Mouse (Mus musculus) kidney, postnatal 10 days (tissue): ENCODE measurements at regions not wholly inside any gene's neighbourhood (a gene's known extent, or its start where the extent isn't known, plus 50 kb on each side); places are given as distances from the start of the nearest gene placed in this dataset.

Source experiments
- DNase-seq: peaks from one replicate; pipeline ENCODE4 v3.0.0; 2021; ENCODE audit warnings: mixed read lengths

DNA sequence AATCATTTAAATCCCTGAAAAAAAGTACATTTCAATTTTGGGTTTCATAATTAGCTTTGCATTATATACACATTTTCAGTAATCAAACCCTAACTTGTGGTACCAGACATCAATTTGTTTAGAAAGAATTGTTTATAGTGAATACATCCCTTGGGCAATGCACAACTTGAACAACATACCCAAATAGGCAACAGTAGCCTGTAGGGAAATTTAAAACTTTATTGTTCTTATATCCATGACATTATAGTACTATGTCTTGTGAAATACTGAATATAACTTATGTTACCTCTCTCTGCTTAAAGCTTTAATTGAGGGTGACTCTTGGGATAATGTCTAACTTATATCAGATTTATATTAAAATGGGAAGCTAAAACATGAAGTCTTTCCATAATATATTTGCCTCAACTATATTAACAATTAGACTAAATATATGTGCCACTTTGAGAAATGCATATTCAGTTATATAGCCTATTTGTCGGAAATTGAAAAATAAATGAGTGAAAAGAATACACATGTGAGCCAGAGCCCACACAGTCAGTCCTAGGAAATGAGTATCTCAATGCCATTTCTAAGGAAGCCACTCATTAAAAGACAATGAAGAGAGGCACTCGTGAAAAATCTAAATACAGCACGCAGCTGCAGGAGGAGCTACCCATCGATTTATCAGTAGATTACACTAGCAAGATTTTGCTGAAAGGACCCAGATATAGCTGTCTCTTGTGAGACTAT, 458.1 kb upstream of the Slitrk6 start:
- no peak for DNase-seq

DNA sequence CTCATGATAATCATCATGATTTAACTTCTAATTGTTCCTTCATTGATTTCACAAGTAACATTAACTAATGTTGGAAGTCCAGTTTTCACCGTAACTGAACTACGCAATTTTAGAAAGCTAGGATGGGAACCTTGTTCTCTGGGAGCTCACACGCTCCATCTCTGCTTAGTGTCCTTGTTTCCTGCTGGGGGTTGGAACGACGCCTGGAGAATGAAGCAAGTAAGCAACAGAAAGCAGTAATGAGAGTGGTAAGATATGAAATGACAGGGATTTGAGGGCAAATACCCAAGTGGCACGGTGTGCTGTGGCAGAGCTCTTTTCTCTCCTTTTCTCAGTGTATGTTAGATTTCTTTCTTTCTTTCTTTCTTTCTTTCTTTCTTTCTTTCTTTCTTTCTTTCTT, 448.0 kb upstream of the Slitrk5 start:
- DNase-seq, result no peak

DNA sequence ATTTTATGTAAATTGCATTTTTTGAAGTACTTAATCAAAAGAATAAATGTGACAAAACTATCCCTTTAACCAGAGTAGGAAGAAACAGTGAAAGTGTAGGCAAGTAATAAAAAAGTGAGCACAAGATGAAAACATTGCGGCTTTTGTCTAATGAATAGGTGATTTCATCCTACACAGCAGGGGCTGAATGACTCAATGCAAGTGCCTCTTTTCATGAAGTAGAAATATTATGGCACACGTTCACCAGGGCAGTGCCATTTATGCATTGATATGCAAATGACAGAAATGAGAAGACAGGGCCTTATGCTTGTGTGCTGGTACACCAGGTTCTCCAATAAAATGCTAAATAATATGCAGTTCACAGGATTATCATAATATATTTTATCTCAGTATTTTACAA, 435.8 kb upstream of the Slitrk5 start:
- no peak for DNase-seq

DNA sequence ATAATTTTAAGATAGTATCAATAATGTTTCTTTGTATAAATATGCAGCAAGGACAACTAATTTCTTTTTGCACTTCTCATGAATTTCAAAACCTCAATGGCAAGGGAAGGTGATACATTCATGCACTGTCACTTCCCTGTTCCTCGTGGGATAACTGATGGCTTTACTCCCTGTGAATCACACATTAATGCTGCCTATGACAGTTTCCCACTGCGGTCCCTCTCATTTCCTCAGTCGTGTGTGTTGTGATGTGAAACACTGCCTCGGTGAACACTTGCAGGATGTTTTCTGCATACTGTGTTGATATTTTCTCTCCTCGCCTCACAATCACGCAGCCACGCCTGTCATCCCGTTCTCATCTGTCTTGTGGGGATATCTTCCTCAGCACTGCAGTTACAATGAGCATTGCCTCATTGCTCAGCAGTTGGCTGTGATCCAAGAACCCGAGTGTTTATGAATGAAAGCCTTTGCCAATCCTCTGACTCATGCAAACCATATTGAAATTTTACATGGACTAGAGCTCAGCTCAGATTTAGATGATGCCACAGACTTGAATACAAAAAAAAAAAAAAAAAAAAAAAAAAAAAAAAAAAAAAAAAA, 425.4 kb upstream of the Slitrk5 start:
- DNase-seq, result peak; percentile 5

DNA sequence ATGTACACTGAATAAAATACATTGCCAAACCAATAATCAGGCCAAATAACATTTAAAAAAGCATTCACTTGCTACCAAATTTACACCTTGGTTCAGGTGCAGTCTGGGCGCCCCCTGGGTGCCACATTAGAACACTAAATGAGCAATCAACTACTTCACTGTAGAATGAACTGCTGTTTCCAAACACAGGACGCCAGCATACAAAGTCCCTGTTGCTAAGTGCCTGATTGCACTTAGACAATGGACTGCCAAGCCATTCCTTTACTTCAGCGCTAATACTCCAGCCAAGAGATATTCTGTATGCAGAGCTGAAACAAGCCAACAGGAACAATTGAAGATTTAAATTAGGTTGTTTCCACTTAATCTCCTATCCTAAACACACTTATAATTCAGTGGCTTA, 421.7 kb upstream of the Slitrk5 start:
- DNase-seq, result no peak

DNA sequence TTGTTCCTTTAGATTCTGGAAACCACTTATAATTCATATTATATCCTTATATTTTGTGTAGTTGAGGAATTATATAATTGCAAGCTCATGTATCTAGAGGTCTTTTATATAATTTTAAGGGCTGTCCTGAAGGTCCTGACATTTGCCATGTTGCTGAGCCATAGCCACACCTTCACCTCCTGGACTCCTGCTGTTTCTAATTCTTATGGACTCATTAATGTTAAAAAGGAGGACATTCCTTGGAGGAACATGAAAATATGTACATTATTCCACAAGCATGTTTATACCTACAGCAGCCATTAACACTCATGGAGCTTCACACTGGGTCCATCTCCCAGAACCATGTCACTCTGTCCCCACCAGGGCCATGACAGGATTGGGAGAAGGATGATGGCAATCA, 413.2 kb upstream of the Slitrk5 start:
- no peak for DNase-seq

DNA sequence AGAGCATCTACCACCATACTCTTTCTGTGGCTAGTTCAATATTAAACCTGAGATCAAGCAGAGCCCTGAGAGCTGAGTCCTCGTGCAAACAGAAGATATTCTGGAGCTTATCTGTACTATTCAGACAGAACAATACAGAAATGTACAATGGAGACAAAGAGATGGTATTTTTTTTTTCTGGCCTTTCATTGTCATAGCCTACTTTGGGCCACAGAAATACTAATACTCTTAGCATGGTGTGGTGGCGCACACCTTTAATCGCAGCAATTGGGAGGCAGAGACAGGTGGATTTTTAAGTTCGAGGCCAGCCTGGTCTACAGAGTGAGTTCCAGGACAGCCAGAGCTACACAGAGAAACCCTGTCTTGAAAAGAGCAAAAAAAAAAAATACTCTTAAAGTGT, 404.7 kb upstream of the Slitrk5 start:
- no peak for DNase-seq

DNA sequence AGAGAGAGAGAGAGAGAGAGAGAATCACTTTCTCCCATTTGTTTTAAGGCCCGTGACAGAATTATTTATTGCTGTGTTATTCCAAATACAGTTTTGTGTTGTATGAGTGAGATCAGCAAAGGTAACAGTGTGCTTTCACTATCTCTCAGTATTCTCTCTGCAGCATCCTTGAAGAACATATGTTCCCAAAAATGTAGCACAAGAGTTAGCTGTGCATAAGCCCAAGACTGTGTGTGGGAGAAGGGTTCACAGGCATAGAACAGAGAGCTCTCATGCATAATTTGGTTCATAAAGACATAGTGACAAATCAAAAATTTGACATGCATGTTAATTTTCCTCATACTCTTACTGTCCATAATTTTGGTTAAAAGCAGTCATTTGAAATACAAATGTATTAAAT, 393.5 kb upstream of the Slitrk5 start:
- no peak for DNase-seq

DNA sequence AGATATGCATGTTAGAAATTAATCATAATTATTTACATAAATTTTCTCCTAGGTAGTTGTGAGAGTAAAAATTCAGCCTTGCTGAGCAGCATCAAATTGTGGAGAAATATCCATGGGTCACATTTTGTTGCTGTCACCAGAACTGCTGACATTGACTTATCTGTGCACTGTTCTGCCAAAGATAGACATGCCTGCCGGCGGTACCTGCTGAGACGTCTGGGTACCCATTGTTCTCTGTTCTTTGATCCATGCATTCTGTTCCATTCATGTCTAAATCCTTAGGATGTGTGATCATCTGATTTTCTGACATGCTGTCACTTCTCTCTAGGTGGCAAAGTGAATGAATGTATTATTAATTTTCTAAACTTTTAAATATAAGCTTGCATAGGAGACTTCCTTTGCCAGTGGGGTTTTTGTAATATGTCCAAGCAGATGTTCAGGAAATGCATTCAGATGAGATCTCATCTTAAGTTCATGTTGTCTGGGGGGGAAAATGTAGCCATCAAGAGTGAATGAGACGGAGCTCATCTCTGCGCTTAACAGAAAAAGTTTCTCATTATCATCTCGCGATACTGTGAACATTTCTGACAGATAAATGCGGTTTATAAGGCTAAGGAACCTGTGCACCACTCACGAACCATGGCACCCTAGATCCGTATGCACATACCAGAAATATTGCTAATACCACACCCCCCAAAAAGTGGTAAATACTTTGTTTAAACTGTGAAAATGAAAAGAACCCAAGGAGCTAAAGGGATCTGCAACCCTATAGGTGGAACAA, 391.0 kb upstream of the Slitrk5 start:
- DNase-seq, result no peak

DNA sequence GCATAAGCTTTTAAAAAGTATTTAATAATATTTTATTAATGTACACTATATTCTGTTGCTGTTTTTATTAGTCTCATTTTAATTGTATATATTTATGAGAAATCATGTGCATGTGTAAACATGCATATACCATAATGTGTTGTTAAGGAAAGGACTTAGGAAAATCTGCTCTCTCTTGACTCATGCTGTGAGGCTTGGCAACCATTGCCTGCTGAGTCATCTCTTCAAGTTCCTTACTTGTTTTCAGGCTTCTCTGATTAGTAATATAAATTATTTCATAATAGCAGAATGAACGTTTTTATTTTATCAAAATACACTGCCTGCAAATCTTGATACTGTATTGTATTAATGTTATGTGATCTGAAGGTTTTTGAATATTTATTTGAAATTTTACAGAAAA, 388.9 kb upstream of the Slitrk5 start:
- DNase-seq, result no peak

DNA sequence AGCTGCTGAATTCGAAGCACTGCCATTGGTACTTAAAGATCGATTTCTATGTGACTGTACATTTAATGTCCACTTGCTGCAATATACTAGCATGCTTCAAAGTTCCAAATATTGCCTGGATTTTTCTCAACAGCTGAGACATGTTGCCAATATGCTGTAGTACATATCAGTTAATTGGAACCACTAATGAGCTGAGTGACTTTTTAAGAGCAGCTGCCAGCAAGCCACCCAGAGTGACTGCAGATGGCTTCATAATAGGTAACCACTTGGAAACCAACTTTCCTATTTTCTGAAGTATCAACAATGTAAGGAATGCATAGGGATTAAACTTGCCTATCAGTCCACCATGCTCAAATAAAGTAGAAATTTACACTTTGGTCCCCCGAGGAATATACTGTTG, 379.4 kb upstream of the Slitrk5 start:
- no peak for DNase-seq

DNA sequence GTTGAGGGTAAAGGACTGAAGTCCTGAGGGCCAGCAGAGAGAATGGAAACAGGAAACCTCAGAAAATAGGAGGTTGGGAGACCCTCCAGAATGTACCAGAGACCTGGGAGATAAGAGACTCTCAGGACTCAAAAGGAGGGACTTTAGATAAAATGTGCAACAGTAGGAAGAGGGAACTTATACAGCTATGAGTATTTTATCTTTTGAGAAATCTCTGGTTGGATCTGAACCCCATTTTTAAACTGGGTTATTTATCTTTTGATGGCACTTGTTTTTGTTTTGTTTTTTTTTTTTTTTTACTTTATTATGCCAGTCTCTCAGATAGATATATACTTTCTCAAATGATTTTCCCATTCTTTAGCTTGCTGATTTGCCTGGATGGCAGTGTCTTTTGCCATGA, 377.1 kb upstream of the Slitrk5 start:
- no peak for DNase-seq

DNA sequence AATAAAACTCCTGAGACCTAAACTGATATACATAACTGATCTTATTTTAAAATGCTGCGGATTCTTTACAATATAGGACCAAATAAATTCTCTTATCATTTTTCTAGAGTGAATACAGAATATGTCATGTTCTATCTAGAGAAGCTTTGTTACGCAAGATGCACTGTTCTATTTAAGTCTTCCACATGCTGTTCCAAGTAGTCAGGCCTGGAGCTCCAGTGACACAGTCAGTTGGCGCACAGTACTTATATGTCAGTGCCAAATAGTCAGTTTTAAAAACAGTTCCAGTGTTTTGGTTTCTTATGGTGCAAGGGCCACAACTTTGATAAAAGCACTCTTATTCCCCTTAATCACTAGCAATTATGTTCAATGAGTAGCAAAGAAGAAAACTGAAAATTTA, 344.3 kb upstream of the Slitrk5 start:
- DNase-seq, result no peak

DNA sequence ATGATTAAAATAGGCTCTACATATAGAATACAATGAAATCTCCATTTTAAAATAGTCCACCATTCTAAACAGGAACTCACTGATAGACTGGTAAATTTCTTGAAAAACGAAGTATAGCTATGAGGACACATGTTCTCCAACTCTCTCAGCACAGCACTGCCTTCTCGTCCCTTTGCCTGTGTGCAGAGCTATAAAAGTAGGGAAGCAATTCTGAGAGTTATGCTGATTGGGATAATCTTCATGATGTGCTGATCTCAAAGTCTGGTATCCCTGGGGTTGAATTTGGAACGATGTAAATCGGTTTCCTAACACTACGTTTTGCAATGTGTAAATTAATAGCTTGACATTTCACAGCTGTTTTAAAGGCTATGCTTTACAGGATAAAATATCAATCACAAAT, 321.4 kb upstream of the Slitrk5 start:
- DNase-seq, result no peak

DNA sequence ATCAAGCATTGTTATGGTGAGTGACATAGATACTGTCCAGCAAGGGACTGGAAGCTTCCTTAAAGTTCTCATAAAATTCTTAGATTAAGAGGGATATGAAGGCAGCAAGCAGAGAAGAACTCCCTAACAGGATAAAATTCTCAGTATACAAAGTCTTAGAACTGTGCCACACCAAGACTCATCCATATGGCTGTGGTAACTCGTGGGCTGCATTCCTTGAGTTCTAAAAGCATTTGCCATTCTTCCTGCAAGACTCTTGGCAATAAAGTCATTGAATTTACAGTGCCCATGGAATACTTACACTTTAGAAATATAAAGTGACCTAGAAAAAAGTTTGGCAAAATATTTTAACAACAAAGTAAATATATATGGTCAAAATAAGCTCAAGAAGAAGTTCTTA, 278.1 kb upstream of the Slitrk5 start:
- no peak for DNase-seq

DNA sequence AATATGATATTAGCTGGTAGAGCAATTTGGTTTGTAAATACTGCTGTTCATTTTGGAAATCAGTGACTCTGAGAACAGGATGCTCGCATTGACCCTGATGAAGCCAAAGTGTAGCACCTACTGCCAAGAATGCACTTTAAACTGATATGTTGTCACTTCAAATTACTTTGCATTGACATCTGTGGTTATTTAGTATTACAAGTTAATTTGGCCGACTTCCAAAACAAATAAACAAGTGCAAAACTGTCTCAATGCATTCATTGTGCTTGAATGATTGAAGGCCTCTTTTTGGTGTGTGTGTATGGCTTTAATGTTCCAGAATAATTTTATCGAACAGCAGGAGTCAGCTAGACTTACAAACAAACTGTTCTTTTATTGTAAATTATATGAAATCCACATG, 274.1 kb upstream of the Slitrk5 start:
- no peak for DNase-seq

DNA sequence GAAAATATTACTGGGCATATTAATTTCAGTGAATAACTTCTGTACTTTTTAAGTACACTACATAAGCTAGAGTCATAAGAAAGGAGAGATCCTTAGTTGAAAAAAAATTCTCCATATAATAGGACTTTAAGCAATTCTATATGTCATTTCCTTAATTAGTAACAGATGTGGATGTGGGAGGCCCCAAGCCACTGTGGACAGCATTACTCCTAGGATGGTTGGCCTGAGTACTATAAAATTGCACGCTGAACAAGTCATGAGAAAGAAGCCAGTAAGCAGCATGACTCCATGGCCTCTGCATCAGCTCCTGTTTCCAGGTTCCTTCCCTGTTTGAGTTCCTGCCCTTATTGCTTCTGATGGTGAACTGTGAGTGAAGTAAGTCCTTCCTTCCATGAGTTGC, 272.4 kb upstream of the Slitrk5 start:
- no peak for DNase-seq

DNA sequence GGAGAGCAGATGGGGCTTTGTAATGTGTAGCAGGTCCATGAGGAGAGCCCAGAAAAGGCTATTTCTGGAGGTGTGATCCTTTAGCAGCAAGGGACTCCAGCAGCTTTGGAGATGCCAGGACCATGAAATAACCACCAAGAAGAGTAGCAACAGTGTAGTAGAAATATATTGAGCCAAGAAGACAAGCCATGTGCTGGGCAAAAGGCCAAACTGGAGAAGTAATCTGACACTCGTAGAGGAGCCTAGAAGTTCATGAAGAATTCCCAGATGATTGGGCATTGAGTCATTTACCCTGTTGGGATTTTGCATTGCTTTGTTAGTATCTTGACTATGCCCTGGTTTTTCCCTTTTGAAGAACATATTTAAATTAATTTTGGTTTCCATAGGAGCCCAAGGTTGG, 271.3 kb upstream of the Slitrk5 start:
- DNase-seq, result no peak

DNA sequence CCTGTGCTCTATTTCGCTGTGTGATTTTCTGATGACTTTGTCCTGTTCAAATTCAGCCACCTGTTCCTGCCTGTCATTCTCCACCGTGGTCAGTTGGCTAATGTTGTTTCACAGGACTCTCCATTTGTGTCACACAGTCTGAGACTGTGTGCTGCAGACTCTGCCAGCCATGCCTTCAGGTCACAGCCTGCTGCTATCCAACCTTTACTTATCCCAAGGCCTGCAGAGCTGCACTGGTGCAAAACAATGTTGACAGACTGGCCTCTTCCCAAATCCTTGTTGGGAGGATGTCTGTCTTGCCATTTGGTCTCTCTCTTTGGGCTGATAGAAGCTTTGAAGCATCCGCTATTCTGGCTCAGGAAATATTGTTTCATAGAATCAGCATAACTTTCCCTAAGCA, 261.4 kb upstream of the Slitrk5 start:
- DNase-seq, result no peak

DNA sequence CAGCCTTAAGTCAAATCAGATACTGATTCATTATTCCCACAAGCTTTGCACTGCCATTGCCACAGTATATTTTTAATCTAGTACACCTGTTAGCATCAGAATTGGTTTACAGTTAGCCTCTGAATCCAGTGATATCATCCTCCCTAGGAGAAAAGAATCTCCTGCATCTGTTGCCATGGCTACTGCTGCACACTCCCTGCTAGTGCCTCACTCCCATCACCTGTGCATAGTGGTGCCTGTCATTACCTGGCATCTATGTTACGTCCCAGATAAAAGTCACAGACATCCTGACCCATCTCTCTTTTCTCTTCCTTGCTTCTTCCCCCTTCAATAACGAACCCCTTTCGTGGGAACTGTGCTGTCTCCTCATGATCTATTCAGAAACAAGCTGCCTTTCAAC, 256.4 kb upstream of the Slitrk5 start:
- DNase-seq, result no peak

DNA sequence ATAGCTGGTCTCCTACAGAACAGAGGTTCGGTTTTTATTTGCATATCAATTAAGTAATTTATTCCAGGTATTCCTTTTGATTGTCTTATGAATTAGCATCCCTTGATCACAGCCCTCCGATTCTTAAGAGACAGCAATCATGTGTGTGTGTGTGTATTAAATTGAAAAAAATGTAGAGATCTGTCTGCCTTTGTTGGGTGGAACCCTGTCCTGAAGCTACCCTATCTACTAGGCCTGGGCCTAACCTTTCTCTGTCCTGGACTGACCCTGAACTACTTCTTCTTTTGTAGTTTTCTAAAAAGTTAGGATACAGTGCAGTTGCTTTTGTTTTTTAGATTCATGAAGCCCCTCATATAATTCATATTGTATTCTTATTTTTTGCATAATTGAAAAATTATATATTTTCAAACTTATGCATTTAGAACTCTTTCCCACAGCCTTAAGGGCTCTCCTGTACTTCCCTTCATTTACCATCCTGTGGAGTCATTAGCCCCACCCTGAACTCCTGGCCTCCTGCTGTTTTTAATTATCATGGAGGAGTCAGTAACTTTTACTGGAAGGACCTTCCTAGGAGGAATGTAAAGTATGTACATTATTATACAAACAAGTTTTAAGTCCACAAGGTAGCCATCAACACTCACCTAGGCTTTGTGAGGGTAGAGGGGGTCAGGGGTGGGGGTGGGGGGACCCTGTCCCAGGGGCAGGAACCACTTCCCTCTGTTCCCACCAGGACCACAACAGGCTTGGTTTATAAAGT, 245.6 kb upstream of the Slitrk5 start:
- DNase-seq, result no peak
